Mouse (Mus musculus): ENCODE data around the gene Cenpv.

GRCm38 (mm10) chr11:62575659-62576438 lies 36.8 kb upstream of the Cenpv start:
- no peak for TF ChIP-seq CTCF (IDR thresholded peaks at IDR 0.05; ENCODE audit: low read depth)
- no peak for TF ChIP-seq EP300 (IDR thresholded peaks at IDR 0.05; ENCODE audit: low read depth)

All from liver, embryonic 14.5 days (tissue).